Mouse (Mus musculus) mouse embryonic stem cell (cell line): ENCODE measurements around the gene Fam71e1.

ENCODE experiments used
- in situ Hi-C, 2 experiments: fragments of 300-500 bp; cut with MboI; formaldehyde crosslinking; loops; 1 replicate in 1 of 2; 3 replicates in 1 of 2; pipeline ENCODE4 v1.14.3; 2019 to 2020; ENCODE audit warnings: low sequenced_read_pairs in 2 of 2, low pct_unique_long_range_greater_than_20kb in 1 of 2, mixed read lengths in 1 of 2; ENCODE audit not compliant: unreplicated experiment in 1 of 2

Fam71e1 gene

GRCm38 (mm10) chr7:44492166-44492826 lies 4.1 kb upstream of the Fam71e1 start:
- in situ Hi-C loops: no loop called here

GRCm38 (mm10) chr7:44494681-44495080 lies 1.7 kb upstream of the Fam71e1 start:
- in situ Hi-C loops: loop anchor here in 1 of 2 experiments (5.0 kb wide), 2 partner anchors 63 to 92 kb away; no protein-coding TSS in a partner anchor

GRCm38 (mm10) chr7:44495086-44495485 lies 1.3 kb upstream of the Fam71e1 start:
- in situ Hi-C loops: loop anchor here in 1 of 2 experiments (5.0 kb wide), 2 partner anchors 62 to 93 kb away; no protein-coding TSS in a partner anchor

GRCm38 (mm10) chr7:44496771-44497109 lies 359 bp downstream of the Fam71e1 start:
- in situ Hi-C loops: loop anchor here in 1 of 2 experiments (5.0 kb wide), 2 partner anchors 61 to 94 kb away; no protein-coding TSS in a partner anchor

GRCm38 (mm10) chr7:44497361-44498055 lies 1.1 kb downstream of the Fam71e1 start:
- in situ Hi-C loops: loop anchor here in 1 of 2 experiments (5.0 kb wide), 2 partner anchors 60 to 95 kb away; no protein-coding TSS in a partner anchor

- in situ Hi-C loops: loop anchor here in 1 of 2 experiments (5.0 kb wide), 2 partner anchors 58 to 97 kb away; no protein-coding TSS in a partner anchor
These were observed 2.5 kb downstream of the Fam71e1 start for GRCm38 (mm10) chr7:44498922-44499321.

- in situ Hi-C loops: no loop called here
These were observed 3.7 kb downstream of the Fam71e1 start for GRCm38 (mm10) chr7:44500046-44500445.

- in situ Hi-C loops: no loop called here
These were observed 5.3 kb downstream of the Fam71e1 start for GRCm38 (mm10) chr7:44501563-44502115.

- in situ Hi-C loops: loop anchor here in 1 of 2 experiments (5.0 kb wide), 1 partner anchor 135 kb away; no protein-coding TSS in a partner anchor
These were observed 11.1 kb downstream of the Fam71e1 start for GRCm38 (mm10) chr7:44507491-44507890.

GRCm38 (mm10) chr7:44519240-44519913 lies 23.0 kb downstream of the Fam71e1 start:
- in situ Hi-C loops: loop anchor here in 1 of 2 experiments (5.0 kb wide), 1 partner anchor 43 kb away; no protein-coding TSS in a partner anchor

GRCm38 (mm10) chr7:44520990-44521389 lies 24.6 kb downstream of the Fam71e1 start:
- in situ Hi-C loops: no loop called here

GRCm38 (mm10) chr7:44521710-44522109 lies 25.3 kb downstream of the Fam71e1 start:
- in situ Hi-C loops: no loop called here

- in situ Hi-C loops: no loop called here
These were observed 26.7 kb downstream of the Fam71e1 start for GRCm38 (mm10) chr7:44523056-44523455.

GRCm38 (mm10) chr7:44524502-44524901 lies 28.1 kb downstream of the Fam71e1 start, which contains the start of gene Mybpc2:
Gene Mybpc2, minus strand, starts transcription at chr7:44524656.
- in situ Hi-C loops: no loop called here

- in situ Hi-C loops: no loop called here
These were observed 28.9 kb downstream of the Fam71e1 start for GRCm38 (mm10) chr7:44525126-44525832.

GRCm38 (mm10) chr7:44526414-44527154 lies 30.2 kb downstream of the Fam71e1 start:
- in situ Hi-C loops: no loop called here
